Mouse (Mus musculus): ENCODE measurements at regions not wholly inside any gene's neighbourhood (a gene's known extent, or its start where the extent isn't known, plus 50 kb on each side); places are given as distances from the start of the nearest gene placed in this dataset.
A peak's percentile ranks its signal among the peaks of the same experiment; 100 is the strongest.

DNA sequence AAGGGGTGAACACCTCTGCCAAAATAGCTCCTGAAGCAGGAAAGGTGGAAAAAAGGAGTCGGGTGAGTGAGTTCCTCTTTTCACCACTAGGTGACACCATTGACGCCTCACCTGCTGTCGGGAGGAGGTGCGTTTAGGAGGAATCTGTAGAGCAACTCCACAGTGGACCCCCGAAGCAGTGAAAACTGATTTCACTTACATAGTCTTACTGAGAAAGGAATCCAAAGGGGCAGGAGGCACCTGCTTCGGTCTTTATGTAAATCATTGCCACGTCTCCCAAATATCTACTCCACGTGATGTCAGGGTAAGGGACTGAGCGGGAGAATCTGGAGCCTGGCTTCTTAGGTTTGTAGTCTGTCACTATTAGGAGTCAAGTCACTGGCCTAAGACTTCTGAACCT is 220.5 kb upstream of the Ddhd1 start:
- TF ChIP-seq CTCF (IDR thresholded peaks at IDR 0.05; ENCODE audit: insufficient read depth, low read depth, low read length) (peak; percentile 62; the same call in 1 of the 2 replicates), POLR2A (IDR thresholded peaks at IDR 0.05; ENCODE audit: insufficient read depth, low read depth, low read length) (no peak)
